Mouse (Mus musculus): ENCODE measurements around the gene Sh3d21.

Gene Sh3d21

DNA sequence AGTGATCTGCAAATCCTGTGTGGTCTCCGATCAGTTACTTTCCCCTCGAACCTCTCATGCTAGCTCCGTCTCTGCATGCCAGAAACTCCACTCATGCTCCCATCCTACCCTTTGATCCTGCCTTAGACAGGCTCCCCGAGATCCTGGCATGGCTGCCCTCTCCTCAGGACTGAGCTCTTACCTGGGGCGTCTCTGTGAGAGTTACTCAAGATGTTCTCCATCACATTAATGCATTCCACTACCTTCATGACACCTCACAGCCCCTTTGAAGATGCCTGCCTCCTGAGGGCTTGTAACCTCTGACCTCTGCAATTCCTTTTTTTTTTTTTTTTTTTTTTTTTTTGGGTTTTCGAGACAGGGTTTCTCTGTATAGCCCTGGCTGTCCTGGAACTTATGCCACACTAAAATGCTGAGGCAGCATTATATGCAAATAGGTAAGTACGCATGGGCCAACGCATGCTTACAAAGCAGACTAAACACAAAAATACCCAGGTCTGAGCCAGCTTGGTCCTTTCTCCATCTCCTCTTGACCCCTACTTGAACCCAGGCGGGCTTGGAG, 16.2 kb downstream of the Sh3d21 start:
- DNase-seq (ENCODE audit: low read depth, low spot score), result no peak

DNA sequence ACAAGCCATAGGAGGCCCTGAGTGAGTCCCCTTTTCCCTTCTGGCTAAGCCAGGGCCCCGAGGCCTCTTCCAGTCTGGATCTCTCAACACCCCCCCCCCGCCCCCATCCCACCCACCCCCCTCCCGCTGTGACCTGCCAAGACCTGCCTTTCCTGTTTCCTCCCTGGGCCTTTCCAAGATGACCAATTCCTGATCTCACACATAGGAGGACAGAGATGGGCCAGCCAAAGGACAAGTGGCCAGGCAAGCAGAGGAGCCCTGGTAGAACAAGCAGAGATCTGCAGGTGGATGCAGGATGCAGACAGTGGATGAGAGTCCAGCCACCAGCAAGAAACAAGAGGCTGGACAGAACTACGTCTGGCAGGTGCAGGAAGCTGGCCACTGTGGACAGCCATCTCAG, 17.9 kb downstream of the Sh3d21 start:
- no peak for DNase-seq (ENCODE audit: low read depth, low spot score)

DNA sequence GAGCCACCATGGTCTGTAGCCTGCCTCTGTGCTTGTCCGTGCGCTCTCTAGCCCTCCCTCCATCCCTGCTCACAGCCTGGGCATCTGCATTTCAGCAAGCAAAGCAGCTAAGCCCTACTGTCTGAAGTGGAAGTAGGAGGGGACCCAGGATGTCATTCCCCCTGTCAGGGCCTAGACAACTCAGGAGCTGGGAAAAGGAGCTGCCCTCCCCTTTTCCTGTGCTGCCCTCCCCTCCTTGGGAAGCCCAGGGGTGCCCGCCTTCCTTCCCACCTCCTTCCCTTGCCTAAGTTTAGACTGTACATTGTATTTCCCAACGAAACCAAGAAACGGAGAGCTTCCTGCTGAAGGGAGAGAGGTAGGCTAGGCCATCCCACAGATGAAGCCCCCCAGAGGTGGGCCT, 22.3 kb downstream of the Sh3d21 start:
- no peak for DNase-seq (ENCODE audit: low read depth, low spot score)

DNA sequence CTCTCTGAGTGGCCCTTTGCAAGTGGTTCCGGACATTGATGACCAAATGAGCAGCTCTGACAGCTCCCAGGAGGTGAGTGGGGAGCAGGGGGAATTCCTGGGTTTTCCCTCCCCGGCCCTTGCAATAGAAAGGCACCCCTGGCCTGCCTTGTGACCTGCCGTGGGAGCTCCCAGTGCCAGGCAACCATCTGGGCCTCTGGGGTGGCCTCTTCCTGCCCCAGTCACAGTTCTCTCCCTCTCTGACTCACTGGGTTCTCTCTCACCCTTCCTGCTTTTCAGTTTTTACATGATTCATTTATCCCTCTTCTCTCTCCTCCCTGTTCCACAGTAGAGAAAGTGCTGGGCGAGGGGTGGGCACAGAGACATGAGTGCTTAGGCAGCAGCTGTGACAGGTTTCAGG, 25.5 kb downstream of the Sh3d21 start:
- DNase-seq (ENCODE audit: low read depth, low spot score), result no peak

DNA sequence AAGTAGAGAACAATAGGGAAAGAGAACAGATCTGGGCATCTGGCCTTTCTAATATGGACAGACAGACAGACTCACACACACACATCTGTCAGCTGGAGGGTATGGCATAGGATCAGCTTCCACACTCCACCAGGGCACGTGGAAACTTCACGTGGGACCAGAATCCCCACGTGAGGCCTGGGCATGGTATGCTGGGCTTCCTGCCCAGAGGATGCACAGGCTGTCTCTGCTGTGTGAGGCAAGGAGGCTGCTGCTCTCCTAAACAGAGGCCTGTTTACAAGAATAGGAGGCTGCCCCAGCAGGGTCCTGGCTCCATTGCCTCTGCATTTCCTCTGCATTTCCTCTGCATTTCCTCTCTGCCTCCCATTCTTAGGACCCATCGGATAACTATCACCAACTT, 28.7 kb downstream of the Sh3d21 start:
- no peak for DNase-seq (ENCODE audit: low read depth, low spot score)

DNA sequence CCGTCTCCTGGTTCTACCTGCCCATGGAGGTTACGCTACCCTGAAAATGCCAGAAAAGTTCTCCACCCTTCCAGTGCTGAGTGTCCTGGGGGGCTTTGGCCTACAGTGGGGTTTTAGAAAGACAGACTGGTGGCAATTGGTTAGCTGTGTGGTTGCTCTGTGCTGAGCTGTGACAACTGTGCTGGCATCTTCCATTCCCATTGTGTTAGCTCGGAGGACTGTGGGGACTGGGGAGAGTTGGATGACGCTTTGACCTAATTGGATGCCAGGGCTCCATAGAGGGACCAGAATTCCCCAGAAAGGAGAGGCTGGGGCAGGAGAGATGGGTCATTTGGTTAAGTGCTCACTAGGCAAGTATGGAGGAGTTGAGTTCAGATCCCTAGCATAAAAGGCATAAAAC, 29.1 kb downstream of the Sh3d21 start:
- no peak for DNase-seq (ENCODE audit: low read depth, low spot score)

DNA sequence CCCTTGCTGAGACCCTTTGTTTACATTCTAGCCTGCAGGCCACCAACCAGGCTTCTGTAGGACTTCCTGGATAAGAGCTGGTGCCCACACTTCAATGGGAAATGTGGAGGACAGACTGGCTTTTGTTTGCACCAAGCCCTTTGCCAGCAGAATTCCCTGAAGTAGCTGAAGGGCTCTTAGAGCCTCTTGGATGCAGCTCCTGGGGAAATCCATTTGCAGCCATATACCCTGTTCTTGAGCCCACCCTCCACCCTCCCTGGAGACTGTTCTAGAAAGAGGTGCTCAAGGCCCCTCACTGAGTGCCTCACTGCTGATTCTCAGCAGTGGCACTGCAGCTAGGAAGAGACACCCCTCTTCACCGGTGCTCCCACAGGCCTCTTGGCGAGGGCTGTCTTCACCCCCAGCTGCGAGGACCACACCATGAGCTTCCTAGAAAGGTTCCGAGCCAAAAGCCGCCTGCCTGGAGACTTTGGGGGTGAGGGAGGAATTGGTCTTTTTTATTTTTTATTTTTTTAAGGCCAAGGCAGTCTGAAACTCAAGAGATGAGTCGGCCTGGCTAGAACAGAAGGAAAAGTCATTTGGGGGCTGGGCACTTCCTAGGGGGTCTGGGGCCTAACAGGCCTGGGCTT, 30.5 kb downstream of the Sh3d21 start:
- DNase-seq (ENCODE audit: low read depth, low spot score), result no peak

DNA sequence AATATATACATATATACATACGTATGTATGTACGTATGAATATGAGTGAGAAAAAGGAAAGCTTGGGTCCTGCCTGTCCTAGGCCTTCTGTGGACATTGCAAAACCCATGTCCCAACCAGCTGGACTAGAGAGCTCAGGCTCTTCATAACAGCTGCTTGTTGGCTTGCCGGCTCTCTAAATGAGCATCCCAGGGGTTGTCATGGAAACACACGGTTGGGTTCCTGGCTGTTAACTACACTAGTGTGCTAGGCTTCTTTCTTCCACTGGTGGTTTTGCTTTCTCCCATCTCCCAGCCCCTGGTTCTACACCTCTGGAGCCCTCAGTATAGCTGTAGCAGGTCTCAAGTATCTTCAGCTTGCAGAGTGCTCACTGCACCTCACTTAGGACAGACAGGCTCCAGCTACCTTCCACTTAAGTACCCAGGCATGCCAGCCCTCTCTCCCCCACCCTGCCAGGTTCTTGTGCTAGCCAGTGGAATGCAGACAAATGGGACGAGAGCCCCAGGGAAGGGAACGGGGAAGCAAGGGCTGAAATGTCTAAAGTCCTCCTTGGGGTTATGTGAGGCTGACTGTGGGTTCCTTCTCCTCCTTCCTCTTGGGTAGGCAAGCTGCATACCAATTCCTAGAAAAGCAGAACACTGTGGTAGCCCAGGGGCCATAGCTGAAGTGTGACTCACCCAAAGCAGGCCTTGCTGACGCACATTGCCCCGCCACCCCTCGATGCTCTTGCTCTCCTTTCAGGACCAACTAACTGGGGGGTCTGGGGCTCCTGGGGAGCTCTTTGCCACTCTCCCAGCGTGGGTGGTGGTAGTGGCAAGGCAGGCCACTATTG, 31.8 kb downstream of the Sh3d21 start:
- DNase-seq (ENCODE audit: low read depth, low spot score), result no peak

DNA sequence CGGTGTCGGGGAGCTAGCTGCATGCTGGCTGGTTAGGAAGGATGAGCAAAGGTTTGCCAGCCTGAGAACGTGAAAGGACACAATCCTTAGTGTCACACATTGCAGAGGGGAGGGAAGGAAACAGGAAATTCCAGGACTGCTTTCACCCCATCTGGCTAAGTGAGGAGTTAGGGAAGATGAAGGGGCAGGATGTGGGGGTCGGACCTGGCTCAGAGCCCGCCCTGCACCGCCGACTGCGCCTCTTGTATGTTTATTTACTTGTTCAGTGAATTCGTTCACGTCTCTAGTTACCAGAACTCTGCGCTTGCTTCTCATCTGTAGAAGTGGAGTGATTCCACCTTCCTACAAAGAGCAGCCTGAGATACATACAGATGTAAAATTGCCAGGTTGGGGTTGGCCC, 32.8 kb downstream of the Sh3d21 start:
- DNase-seq (ENCODE audit: low read depth, low spot score), result no peak

DNA sequence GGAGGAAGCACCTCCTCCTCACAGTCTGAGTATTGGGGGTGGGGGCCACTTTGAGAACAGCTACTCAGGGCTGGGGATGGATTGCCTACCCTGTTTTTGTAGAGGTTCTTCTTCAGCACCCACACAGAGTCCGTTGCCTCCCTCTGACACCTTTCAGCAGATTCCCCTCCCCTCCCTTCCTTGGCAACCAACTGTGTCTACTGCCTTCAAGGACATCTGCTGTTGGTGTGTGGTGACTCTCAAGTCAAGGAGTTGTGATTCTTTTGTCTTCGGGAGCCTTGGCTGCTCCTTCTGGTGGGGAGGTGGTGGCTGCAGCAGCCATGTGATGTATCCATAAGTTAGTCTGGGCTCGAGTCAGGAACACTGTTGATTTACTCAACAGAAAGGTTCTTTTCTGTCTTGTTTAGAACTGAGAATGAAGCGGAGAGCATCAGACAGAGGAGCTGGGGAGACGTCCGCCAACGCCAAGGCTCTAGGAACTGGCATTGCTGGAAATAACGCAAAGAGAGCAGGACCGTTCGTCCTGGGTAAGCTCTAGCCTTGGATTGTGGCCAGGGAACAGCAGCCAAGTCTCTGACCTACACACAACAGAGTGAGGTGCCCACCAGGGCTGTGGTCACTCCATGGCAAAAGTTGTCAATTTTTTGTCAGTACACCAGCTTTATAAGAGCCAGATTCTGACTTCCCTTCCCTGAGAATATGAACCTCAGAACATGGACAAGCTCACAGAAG, 39.8 kb downstream of the Sh3d21 start:
- DNase-seq (ENCODE audit: low read depth, low spot score), result no peak

DNA sequence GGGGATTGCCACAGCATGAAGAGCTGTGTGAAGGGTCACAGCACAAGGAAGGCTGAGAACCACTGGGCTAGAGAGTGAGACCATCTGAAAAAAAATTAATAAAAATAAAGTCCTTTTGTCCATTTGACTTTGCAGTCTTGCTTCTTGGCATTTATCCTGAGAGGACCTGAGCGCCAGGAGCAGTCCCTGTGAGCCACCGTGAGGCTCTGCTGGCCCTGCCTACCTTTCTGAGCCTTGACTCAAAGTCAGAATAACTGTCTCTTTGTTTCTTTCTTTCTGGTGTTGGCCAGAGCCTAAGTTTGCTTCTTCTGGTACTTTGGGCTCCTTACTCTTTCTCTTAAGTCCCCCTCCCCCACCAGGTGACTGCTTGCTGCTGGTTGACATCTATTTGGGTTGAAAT, 42.8 kb downstream of the Sh3d21 start:
- no peak for DNase-seq (ENCODE audit: low read depth, low spot score)

DNA sequence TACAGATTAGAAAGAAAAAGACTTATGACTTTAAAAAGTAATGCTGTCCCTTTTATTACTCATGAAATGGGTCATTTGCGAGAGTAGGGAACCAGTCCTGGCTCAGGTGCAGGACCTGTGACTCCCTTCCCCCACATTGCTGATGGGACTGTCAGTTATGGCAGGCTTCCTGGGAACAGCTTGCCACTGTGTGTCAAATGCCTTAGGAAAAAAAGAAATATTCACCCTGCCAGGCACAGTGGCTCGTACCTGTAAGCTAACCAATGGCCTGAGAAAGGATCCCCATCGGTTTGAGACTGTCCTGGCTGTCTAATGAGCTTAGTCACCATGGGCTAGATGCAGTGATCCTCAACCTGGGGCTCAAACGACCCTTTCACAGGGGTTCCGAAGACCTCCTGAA, 43.2 kb downstream of the Sh3d21 start:
- DNase-seq (ENCODE audit: low read depth, low spot score), result no peak

DNA sequence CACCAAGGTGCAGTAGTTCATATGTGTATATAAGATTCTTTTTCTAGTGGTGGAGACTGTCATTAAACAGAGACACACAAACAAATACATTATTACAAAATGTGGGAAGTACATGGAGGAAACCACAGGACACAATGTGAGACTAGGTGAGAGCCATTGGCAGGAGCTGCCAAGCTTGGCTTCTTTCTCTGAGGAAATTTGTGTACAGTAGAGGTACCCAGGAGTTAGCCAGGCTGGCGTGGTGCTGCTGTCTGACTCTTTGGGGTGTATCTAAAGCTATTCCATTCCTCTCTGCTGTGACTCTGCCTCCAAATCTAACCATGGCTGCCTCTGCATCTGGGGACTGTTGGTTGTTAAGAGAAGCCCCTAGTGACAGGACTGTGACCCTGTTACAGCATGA, 44.2 kb downstream of the Sh3d21 start:
- no peak for DNase-seq (ENCODE audit: low read depth, low spot score)

DNA sequence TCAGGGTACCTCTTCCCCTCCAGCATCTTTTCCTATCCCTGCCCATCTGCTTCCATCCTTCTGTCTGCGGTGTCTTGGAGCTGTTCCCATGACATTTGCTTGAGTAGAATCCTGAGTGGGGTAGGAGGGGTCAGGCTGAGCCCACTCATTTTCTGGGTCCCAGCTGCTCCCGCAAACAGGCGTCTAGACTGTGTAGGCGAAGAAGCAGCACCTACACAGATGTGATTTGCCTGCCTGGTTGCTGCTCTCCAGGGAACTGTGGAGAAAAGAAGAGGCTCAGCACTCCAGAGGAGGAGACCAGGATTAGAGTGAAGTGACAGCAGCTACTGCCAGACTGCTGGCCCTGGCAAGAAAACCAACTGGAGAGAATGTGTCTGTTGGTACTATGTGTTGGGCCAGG, 44.6 kb downstream of the Sh3d21 start:
- DNase-seq (ENCODE audit: low read depth, low spot score), result no peak

DNA sequence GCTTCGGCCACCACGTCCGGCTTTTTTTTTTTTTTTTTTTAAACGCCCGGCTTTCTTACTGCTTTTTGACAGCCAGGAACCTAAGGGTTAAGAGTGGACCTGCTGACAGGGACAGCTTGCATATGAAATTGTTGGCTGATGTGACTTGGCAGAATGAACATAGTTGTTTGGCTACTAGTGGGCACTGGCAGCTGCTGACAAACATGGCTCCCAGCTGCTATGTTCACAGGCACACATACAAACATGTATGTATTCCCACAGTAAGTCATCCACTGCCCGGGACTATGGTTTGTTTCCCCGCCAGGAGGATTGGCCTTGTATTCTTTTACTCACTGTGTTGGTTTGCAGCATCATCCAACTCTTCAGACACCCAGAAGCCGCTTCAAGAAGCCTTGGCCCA, 46.2 kb downstream of the Sh3d21 start:
- DNase-seq (ENCODE audit: low read depth, low spot score), result no peak

DNA sequence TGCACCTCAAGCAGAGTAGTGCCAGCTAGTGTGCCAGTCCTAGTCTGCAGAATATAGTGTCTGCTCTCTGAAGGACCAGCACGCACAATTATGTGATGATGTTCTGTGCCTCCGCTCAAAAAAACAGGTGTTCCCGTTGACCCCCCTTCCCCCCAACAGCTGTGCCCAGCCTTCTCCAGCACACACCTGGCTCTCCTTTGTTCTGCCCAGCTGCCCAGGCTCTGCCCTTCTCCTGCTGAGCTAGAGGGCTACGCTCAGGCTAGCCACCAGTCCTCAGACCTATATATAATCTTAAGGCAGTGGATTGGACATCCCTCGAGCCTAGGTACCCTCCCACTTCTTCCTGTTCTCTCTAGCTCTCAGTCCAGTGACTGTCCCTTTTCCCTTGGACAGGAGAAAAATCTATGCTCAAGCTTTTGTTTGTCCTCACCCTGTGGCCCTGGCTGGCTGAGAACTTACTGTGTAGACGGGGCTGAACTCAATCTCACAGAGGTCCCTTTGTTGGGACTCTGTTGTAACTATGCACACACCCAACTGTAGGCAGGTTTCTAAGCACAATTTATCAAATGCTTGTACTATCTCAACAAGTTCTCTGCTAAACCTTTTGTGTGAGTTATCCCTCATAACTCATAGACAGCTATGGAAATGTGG, 47.3 kb downstream of the Sh3d21 start:
- DNase-seq (ENCODE audit: low read depth, low spot score), result no peak

DNA sequence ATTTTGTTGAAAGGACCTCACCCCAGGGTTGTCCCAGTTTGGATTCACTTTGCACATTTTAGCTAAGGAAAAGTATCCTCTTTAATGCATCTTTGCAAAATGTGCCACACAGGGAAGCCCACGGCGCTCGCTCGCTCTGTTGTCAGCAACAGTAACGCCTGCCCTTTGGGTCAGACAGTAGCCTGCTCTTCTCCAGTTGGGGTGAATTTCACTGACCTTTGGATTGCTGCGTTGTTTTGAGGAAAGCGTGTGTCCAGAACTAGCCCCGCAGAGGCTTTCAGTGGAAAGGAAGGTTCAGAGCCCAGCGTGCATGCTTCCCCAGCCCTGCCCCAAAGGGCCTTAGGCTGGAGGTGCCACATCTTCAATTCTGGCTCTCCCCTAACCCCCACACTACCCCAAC, 47.9 kb downstream of the Sh3d21 start:
- DNase-seq (ENCODE audit: low read depth, low spot score), result no peak

DNA sequence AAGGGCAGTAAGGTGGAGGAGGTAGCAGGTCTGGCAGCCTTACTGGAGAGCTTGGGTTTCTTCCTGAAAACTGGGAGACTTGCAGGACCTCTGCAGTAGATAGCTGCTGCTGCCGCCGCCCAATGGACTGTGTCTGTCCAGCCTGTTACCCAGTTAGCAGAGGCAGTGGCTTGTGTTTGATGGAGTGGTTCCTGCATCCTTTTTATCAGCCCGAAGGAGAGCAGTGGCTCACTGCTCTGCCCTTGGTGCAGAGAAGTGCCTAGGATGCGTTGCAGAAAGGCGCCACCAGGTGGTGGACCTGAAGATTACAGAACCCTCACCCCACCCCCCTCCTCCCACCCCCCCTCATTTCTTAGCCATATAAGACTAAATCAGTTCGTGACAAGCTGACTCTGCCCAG, 49.3 kb downstream of the Sh3d21 start:
- peak; percentile 22 for DNase-seq (ENCODE audit: low read depth, low spot score)

DNA sequence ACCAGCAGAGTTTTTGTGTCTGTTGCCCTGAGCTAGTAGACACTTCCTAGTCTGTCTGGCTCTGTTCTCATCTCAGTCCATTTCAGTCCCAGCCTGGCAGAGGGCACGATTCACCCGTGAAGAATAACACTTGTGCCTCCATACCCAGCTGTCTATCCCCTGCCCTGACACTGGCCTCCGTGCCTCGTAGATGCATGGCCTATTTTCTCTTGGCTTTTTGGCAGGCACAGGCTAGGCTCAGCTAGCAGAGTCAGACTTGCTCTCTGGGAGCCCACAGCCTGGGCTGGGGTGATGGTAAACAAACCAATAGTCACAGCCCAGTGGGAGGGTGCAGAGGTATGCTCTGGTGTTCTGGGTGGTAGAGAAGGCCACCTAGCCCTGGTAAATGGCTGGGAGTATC, 50.0 kb downstream of the Sh3d21 start:
- DNase-seq (ENCODE audit: low read depth, low spot score), result no peak

DNA sequence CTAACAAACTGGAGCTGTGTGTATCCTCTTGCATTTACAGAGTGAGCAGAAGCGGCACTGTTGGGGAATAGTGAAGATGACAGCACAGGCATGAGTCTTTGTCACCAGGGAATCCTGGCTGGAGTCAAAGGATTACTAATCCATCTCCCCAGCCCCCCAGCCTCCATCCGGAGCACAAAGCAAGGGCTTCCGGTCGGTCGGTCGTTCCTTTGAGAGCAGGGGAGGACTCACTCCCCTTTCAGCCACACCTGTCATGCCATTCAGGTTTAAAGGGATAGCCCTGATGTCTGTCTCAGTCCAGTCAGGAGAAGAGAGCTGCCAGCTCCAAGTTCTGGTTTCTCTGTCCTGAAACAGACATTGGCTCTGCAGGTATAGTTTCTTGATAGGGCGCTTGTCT, 52.1 kb downstream of the Sh3d21 start:
- no peak for DNase-seq (ENCODE audit: low read depth, low spot score)

DNA sequence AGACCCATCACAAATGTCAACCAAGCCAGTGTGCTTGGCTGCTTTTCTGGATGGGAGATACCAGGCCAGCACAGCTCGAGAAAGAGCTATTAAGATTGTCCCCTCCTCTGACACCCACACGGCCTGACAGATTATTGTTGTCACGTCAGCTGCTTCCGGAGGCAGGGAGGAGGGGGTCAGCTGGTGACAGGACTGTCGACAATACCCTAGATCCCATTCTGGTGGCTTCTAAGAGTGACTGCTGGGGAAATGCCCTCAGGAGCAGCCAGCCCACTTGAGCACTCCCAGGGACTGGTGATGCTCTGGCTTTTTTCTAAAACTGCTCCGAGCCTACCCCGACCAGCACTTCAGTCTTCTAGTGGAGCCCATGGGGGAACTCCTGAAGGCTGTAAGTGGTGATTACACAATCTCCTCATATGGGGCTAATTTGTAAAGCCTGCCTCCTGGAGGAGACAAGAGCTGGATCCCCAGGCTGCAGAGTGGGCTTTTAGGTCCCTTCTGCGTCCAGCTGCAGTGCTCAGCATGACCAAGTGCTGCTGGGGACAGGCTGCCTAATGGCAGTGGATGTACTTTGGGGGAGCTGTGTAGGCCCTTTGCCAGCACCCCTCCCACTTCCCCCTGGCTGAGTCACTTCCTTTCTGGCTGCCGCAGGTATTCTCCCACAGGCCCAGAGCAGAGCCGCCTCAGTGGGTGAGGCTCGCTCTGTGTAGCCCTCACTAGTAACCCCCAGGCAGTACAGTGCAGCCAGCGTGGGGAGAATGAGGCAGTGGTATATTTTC, 52.7 kb downstream of the Sh3d21 start:
- no peak for DNase-seq (ENCODE audit: low read depth, low spot score)

Measured in c-Kit-negative CD71-positive TER-119-positive erythroid progenitor cells, embryonic 14.5 days (primary cell).